Mouse (Mus musculus): ENCODE data around the gene Abhd6.

DNA sequence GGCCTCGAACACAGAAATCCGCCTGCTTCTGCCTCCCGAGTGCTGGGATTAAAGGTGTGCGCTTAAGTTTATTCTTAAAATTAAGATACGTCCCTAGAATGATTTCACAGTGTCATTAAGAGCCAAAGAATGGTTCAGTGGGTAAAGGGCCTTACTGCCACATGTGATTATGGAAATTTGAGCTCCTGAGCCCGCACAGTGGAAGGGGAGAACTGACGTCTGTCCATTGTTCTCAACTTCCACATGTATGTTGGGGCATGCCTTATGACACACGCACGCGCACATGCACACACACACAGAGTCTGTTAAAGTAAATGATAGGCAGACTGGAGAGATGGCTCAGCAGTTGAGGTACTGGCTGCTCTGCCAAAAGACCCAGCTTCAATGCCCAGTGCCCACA lies 22.2 kb downstream of the Abhd6 start:
- TF ChIP-seq CTCF (IDR thresholded peaks at IDR 0.05; ENCODE audit: low read depth, low read length) (no peak), GATA1 (IDR thresholded peaks at IDR 0.05; ENCODE audit: borderline replicate concordance, low read length) (no peak), GATA2 (IDR thresholded peaks at IDR 0.05; ENCODE audit: borderline replicate concordance, low read depth, low read length) (no peak)
